Mouse (Mus musculus): ENCODE measurements around the gene Scarb1. TPM values are rescaled to one million over a fixed set of nuclear protein-coding genes. Genes with fewer than 3 reads are reported as not detected.

Scarb1 gene
- polyA plus RNA-seq, 1 experiment, result 188 TPM

GRCm38 (mm10) chr5:125235398-125235797 lies 105.5 kb downstream of the Scarb1 start:
- TF ChIP-seq CTCF (IDR thresholded peaks at IDR 0.05; ENCODE audit: control insufficient read depth, insufficient read depth, insufficient replicate concordance, low read depth, low read length), result no peak
- no peak for TF ChIP-seq POLR2A (IDR thresholded peaks at IDR 0.05; ENCODE audit: control insufficient read depth, low read depth, low read length)
- Histone ChIP-seq H3K4me1 (ENCODE audit: control insufficient read depth, insufficient read depth, low read length) (no peaks in the 10 kb centered on the region), H3K4me3 (ENCODE audit: control insufficient read depth, low read depth, low read length) (no peak overlapping the region), H3K27ac (ENCODE audit: control insufficient read depth, insufficient read depth, low read depth, low read length) (no peak overlapping the region), H3K27me3 (ENCODE audit: control insufficient read depth, insufficient read depth, low read length) (no peaks in the 10 kb centered on the region), H3K36me3 (ENCODE audit: control insufficient read depth, insufficient read depth, low read length) (no peaks in the 10 kb centered on the region)

- Histone ChIP-seq H3K27me3 (ENCODE audit: control insufficient read depth, insufficient read depth, low read length) (no peaks in the 10 kb centered on the region), H3K4me1 (ENCODE audit: control insufficient read depth, insufficient read depth, low read length) (no peaks in the 10 kb centered on the region), H3K27ac (ENCODE audit: control insufficient read depth, insufficient read depth, low read depth, low read length) (no peak overlapping the region), H3K36me3 (ENCODE audit: control insufficient read depth, insufficient read depth, low read length) (no peaks in the 10 kb centered on the region), H3K4me3 (ENCODE audit: control insufficient read depth, low read depth, low read length) (no peak overlapping the region)
- TF ChIP-seq POLR2A (IDR thresholded peaks at IDR 0.05; ENCODE audit: control insufficient read depth, low read depth, low read length) (no peak), CTCF (IDR thresholded peaks at IDR 0.05; ENCODE audit: control insufficient read depth, insufficient read depth, insufficient replicate concordance, low read depth, low read length) (no peak)
These were observed 106.5 kb downstream of the Scarb1 start for GRCm38 (mm10) chr5:125234399-125234798.

- Histone ChIP-seq H3K4me1 (ENCODE audit: control insufficient read depth, insufficient read depth, low read length) (no peaks in the 10 kb centered on the region; the same call in 1 of the 2 replicates), H3K36me3 (ENCODE audit: control insufficient read depth, insufficient read depth, low read length) (no peaks in the 10 kb centered on the region), H3K27ac (ENCODE audit: control insufficient read depth, insufficient read depth, low read depth, low read length) (no peak overlapping the region), H3K4me3 (ENCODE audit: control insufficient read depth, low read depth, low read length) (no peak overlapping the region), H3K27me3 (ENCODE audit: control insufficient read depth, insufficient read depth, low read length) (no peaks in the 10 kb centered on the region)
- TF ChIP-seq POLR2A (IDR thresholded peaks at IDR 0.05; ENCODE audit: control insufficient read depth, low read depth, low read length), result no peak
- TF ChIP-seq CTCF (IDR thresholded peaks at IDR 0.05; ENCODE audit: control insufficient read depth, insufficient read depth, insufficient replicate concordance, low read depth, low read length), result no peak
These were observed 107.4 kb downstream of the Scarb1 start for GRCm38 (mm10) chr5:125233478-125233877.

GRCm38 (mm10) chr5:125232443-125232979 lies 108.4 kb downstream of the Scarb1 start:
- Histone ChIP-seq H3K4me1 (ENCODE audit: control insufficient read depth, insufficient read depth, low read length) (no peaks in the 10 kb centered on the region; the same call in 1 of the 2 replicates), H3K4me3 (ENCODE audit: control insufficient read depth, low read depth, low read length) (no peak overlapping the region), H3K27me3 (ENCODE audit: control insufficient read depth, insufficient read depth, low read length) (no peaks in the 10 kb centered on the region), H3K27ac (ENCODE audit: control insufficient read depth, insufficient read depth, low read depth, low read length) (no peak overlapping the region), H3K36me3 (ENCODE audit: control insufficient read depth, insufficient read depth, low read length) (no peaks in the 10 kb centered on the region)
- TF ChIP-seq CTCF (IDR thresholded peaks at IDR 0.05; ENCODE audit: control insufficient read depth, insufficient read depth, insufficient replicate concordance, low read depth, low read length) (no peak), POLR2A (IDR thresholded peaks at IDR 0.05; ENCODE audit: control insufficient read depth, low read depth, low read length) (no peak)

- no peak for TF ChIP-seq CTCF (IDR thresholded peaks at IDR 0.05; ENCODE audit: control insufficient read depth, insufficient read depth, insufficient replicate concordance, low read depth, low read length)
- TF ChIP-seq POLR2A (IDR thresholded peaks at IDR 0.05; ENCODE audit: control insufficient read depth, low read depth, low read length), result no peak
- Histone ChIP-seq H3K4me3 (ENCODE audit: control insufficient read depth, low read depth, low read length) (no peak overlapping the region), H3K27ac (ENCODE audit: control insufficient read depth, insufficient read depth, low read depth, low read length) (no peak overlapping the region), H3K27me3 (ENCODE audit: control insufficient read depth, insufficient read depth, low read length) (no peaks in the 10 kb centered on the region), H3K4me1 (ENCODE audit: control insufficient read depth, insufficient read depth, low read length) (no peaks in the 10 kb centered on the region; the same call in 1 of the 2 replicates), H3K36me3 (ENCODE audit: control insufficient read depth, insufficient read depth, low read length) (no peaks in the 10 kb centered on the region)
These were observed 110.4 kb downstream of the Scarb1 start for GRCm38 (mm10) chr5:125230463-125230862.

- Histone ChIP-seq H3K27me3 (ENCODE audit: control insufficient read depth, insufficient read depth, low read length) (no peaks in the 10 kb centered on the region), H3K4me1 (ENCODE audit: control insufficient read depth, insufficient read depth, low read length) (no peaks in the 10 kb centered on the region; the same call in 1 of the 2 replicates), H3K4me3 (ENCODE audit: control insufficient read depth, low read depth, low read length) (no peak overlapping the region), H3K27ac (ENCODE audit: control insufficient read depth, insufficient read depth, low read depth, low read length) (no peak overlapping the region), H3K36me3 (ENCODE audit: control insufficient read depth, insufficient read depth, low read length) (no peaks in the 10 kb centered on the region)
- TF ChIP-seq CTCF (IDR thresholded peaks at IDR 0.05; ENCODE audit: control insufficient read depth, insufficient read depth, insufficient replicate concordance, low read depth, low read length), result no peak
- TF ChIP-seq POLR2A (IDR thresholded peaks at IDR 0.05; ENCODE audit: control insufficient read depth, low read depth, low read length), result no peak
These were observed 111.8 kb downstream of the Scarb1 start for GRCm38 (mm10) chr5:125229097-125229496.

- H3K4me3 ChIP-seq (ENCODE audit: control insufficient read depth, low read depth, low read length), result no peak overlapping the region
- no peak for TF ChIP-seq CTCF (IDR thresholded peaks at IDR 0.05; ENCODE audit: control insufficient read depth, insufficient read depth, insufficient replicate concordance, low read depth, low read length)
- TF ChIP-seq POLR2A (IDR thresholded peaks at IDR 0.05; ENCODE audit: control insufficient read depth, low read depth, low read length), result no peak
These were observed 113.2 kb downstream of the Scarb1 start for GRCm38 (mm10) chr5:125227699-125228098.

More at GRCm38 (mm10) chr5:125227699-125228098, 113.2 kb downstream of the Scarb1 start:
- H3K4me1 ChIP-seq (ENCODE audit: control insufficient read depth, insufficient read depth, low read length), result no peaks in the 10 kb centered on the region; the same call in 1 of the 2 replicates
- no peaks in the 10 kb centered on the region for H3K36me3 ChIP-seq (ENCODE audit: control insufficient read depth, insufficient read depth, low read length)
- H3K27me3 ChIP-seq (ENCODE audit: control insufficient read depth, insufficient read depth, low read length), result no peaks in the 10 kb centered on the region
- H3K27ac ChIP-seq (ENCODE audit: control insufficient read depth, insufficient read depth, low read depth, low read length), result no peak overlapping the region

Other genes with a start within 250 kb of the Scarb1 start
- 28.0 and 31.7 TPM in 2 replicates for gene Ncor2, start 161.9 kb downstream of the Scarb1 start, polyA plus RNA-seq (2012; rRNA removed)
- gene Gm10382, start 48.2 kb upstream of the Scarb1 start, polyA plus RNA-seq (2012; rRNA removed), result 84.2 and 109 TPM in 2 replicates
- 1,188 and 1,319 TPM in 2 replicates for gene Ubc, start 49.1 kb upstream of the Scarb1 start, polyA plus RNA-seq (2012; rRNA removed)
- gene Dhx37, start 93.0 kb upstream of the Scarb1 start, polyA plus RNA-seq (2012; rRNA removed), result 17.0 and 19.5 TPM in 2 replicates
- gene Bri3bp, start 100.5 kb upstream of the Scarb1 start, polyA plus RNA-seq (2012; rRNA removed), result 41.4 and 42.7 TPM in 2 replicates
- 90.7 and 98.5 TPM in 2 replicates for gene Aacs, start 134.7 kb upstream of the Scarb1 start, polyA plus RNA-seq (2012; rRNA removed)
- 0.09 and 0.13 TPM in 2 replicates for gene Tmem132b, start 190.7 kb upstream of the Scarb1 start, polyA plus RNA-seq (2012; rRNA removed)